ENCODE assay signal across 31 mouse cellular contexts in genomic region chr10:47979028-47979427, GRCm38 (mm10).
DNase-seq lines count a peak whose midpoint lies in the region; ATAC-seq and TF ChIP-seq lines count a peak whose summit lies in the region.
"Had no signal": no experiment of that assay in that cellular context is flagged by ENCODE, and none has a peak within 500 bp of the region (broad histone marks: within the 10 kb centered on the region; RNA-seq: fewer than 3 reads in every experiment).

No protein-coding gene starts in this region.

- DNase-seq in cerebellum, postnatal 10 days, result peak; percentile 35 to 37
- DNase-seq in cerebellum, postnatal 25 days, result no peak
- no peak for DNase-seq in forebrain, embryonic 10.5 days (ENCODE audit: extremely low spot score, low spot score)
- DNase-seq in layer of hippocampus, adult 2 months (ENCODE audit: low spot score in 2 of 2), result peak; percentile 8 to 33
- DNase-seq in layer of hippocampus, postnatal 25 days (ENCODE audit: extremely low spot score in 1 of 2, low spot score in 1 of 2), result no peak
- peak; percentile 2 for DNase-seq in layer of hippocampus, adult 9-11 months
- no peak for DNase-seq in gastrocnemius, adult 2 months
- DNase-seq: adrenal gland, adult 2 months; adrenal gland, postnatal 36 days; cerebellum, adult 11-12 months; cerebellum, postnatal 36 days; embryo, embryonic 11 days; gastrocnemius, postnatal 14 days; heart, postnatal 14 days; kidney, adult 2 months; kidney, postnatal 4 days; liver; lung, adult 2 months; lung, postnatal 10 days; retina, postnatal 1 day; right cerebral cortex, postnatal 14 days had no signal

- H3K36me3 ChIP-seq in forebrain, embryonic 16.5 days (ENCODE audit: control insufficient read depth, insufficient read depth), result no peaks in the 10 kb centered on the region
- H3K36me3 ChIP-seq in forebrain, embryonic 10.5 days (replicated peaks), result no peaks in the 10 kb centered on the region
- H3K36me3 ChIP-seq: embryonic facial prominence, embryonic 12.5 days; hindbrain, embryonic 15.5 days; intestine, embryonic 15.5 days; midbrain, embryonic 13.5 days; neural tube, embryonic 15.5 days had no signal

- no peaks in the 10 kb centered on the region for H3K27me3 ChIP-seq in forebrain, embryonic 16.5 days (replicated peaks; ENCODE audit: control insufficient read depth, insufficient read depth, low read length)
- H3K27me3 ChIP-seq in forebrain, embryonic 10.5 days (ENCODE audit: poor library complexity, severe bottlenecking), result no peaks in the 10 kb centered on the region
- H3K27me3 ChIP-seq: CH12.LX; embryonic facial prominence, embryonic 12.5 days; hindbrain, embryonic 15.5 days; intestine, embryonic 15.5 days; midbrain, embryonic 13.5 days; neural tube, embryonic 15.5 days had no signal

- intact Hi-C loops in gastrocnemius, adult 2 months (cut with DNase I), result no loop called here

- TF ChIP-seq CTCF in layer of hippocampus, adult 2 months (conservative IDR thresholded peaks at IDR 0.05), result no peak
- no peak for TF ChIP-seq CTCF in gastrocnemius, adult 2 months (IDR thresholded peaks at IDR 0.05)

- no peaks in the 10 kb centered on the region for H3K9me3 ChIP-seq in forebrain, embryonic 16.5 days (ENCODE audit: control insufficient read depth, low read length)
- no peaks in the 10 kb centered on the region for H3K9me3 ChIP-seq in forebrain, embryonic 10.5 days
- H3K9me3 ChIP-seq: embryonic facial prominence, embryonic 12.5 days; hindbrain, embryonic 15.5 days; intestine, embryonic 15.5 days; midbrain, embryonic 13.5 days; neural tube, embryonic 15.5 days had no signal

- no peak overlapping the region for H3K4me2 ChIP-seq in forebrain, embryonic 16.5 days (ENCODE audit: low read length)
- H3K4me2 ChIP-seq: embryonic facial prominence, embryonic 12.5 days; hindbrain, embryonic 15.5 days; intestine, embryonic 15.5 days; midbrain, embryonic 13.5 days; neural tube, embryonic 15.5 days had no signal

- no peak overlapping the region for H3K27ac ChIP-seq in forebrain, embryonic 16.5 days (ENCODE audit: low read length)
- no peak overlapping the region for H3K27ac ChIP-seq in forebrain, embryonic 10.5 days
- H3K27ac ChIP-seq in layer of hippocampus, adult 2 months, result 0 out of 2 replicates have a peak overlapping the region, but pooled peaks have one; percentile 11
- H3K27ac ChIP-seq in gastrocnemius, adult 2 months, result no peak overlapping the region
- H3K27ac ChIP-seq: embryonic facial prominence, embryonic 12.5 days; hindbrain, embryonic 15.5 days; intestine, embryonic 15.5 days; liver, embryonic 14.5 days; macrophage; midbrain, embryonic 13.5 days; neural tube, embryonic 15.5 days had no signal

- ATAC-seq in forebrain, embryonic 16.5 days, result peak; percentile 64
- ATAC-seq: activated CD4-positive, CD25-positive, alpha-beta regulatory T cell, adult 4 months; intestine, embryonic 15.5 days; midbrain, embryonic 13.5 days had no signal

- no peaks in the 10 kb centered on the region for H3K4me1 ChIP-seq in forebrain, embryonic 16.5 days (replicated peaks; ENCODE audit: control insufficient read depth, insufficient read depth, low read length)
- H3K4me1 ChIP-seq in forebrain, embryonic 10.5 days, result no peaks in the 10 kb centered on the region
- H3K4me1 ChIP-seq: embryonic facial prominence, embryonic 12.5 days; hindbrain, embryonic 15.5 days; intestine, embryonic 15.5 days; midbrain, embryonic 13.5 days; neural tube, embryonic 15.5 days had no signal

- no peak overlapping the region for H3K4me3 ChIP-seq in forebrain, embryonic 16.5 days (replicated peaks; ENCODE audit: low read length)
- H3K4me3 ChIP-seq in forebrain, embryonic 10.5 days, result no peak overlapping the region
- no peak overlapping the region for H3K4me3 ChIP-seq in layer of hippocampus, adult 2 months
- no peak overlapping the region for H3K4me3 ChIP-seq in gastrocnemius, adult 2 months
- H3K4me3 ChIP-seq: embryonic facial prominence, embryonic 12.5 days; hindbrain, embryonic 15.5 days; intestine, embryonic 15.5 days; midbrain, embryonic 13.5 days; neural tube, embryonic 15.5 days had no signal

- no peak overlapping the region for H3K9ac ChIP-seq in forebrain, embryonic 16.5 days (replicated peaks; ENCODE audit: low read depth, low read length)
- H3K9ac ChIP-seq: embryonic facial prominence, embryonic 12.5 days; hindbrain, embryonic 15.5 days; intestine, embryonic 15.5 days; liver, embryonic 14.5 days; midbrain, embryonic 13.5 days; neural tube, embryonic 15.5 days had no signal

Comparison
In these comparisons a context has a peak if more than half of its experiments do, and no peak if none do; other contexts are left out.
1. DNase-seq: peak in cerebellum, postnatal 10 days (2 of 2), layer of hippocampus, adult 2 months (2 of 2) and layer of hippocampus, adult 9-11 months (single experiment); none in cerebellum, postnatal 25 days (0 of 2), forebrain, embryonic 10.5 days (single experiment), layer of hippocampus, postnatal 25 days (0 of 2) and gastrocnemius, adult 2 months (single experiment).